ENCODE assay signal across 19 mouse cellular contexts in genomic region chr8:110789571-110789970, GRCm38 (mm10). TPM values are rescaled to one million over a fixed set of nuclear protein-coding genes. Genes with fewer than 3 reads are reported as not detected.
DNase-seq lines count a peak whose midpoint lies in the region; ATAC-seq and TF ChIP-seq lines count a peak whose summit lies in the region.
"Had no signal": no experiment of that assay in that cellular context is flagged by ENCODE, and none has a peak within 500 bp of the region (broad histone marks: within the 10 kb centered on the region; RNA-seq: fewer than 3 reads in every experiment).

No protein-coding gene starts in this region.

- H3K9me3 ChIP-seq in heart, embryonic 11.5 days (replicated peaks; ENCODE audit: control insufficient read depth, low read length), result no peaks in the 10 kb centered on the region
- H3K9me3 ChIP-seq in lung, embryonic 14.5 days (ENCODE audit: low read depth, low read length), result no peaks in the 10 kb centered on the region
- no peaks in the 10 kb centered on the region for H3K9me3 ChIP-seq in lung, postnatal 0 days (ENCODE audit: low read length)
- H3K9me3 ChIP-seq: G1E; intestine, embryonic 15.5 days; liver, embryonic 13.5 days; midbrain, embryonic 15.5 days had no signal

- no peak overlapping the region for H3K4me3 ChIP-seq in heart, embryonic 11.5 days (ENCODE audit: low read depth, low read length)
- H3K4me3 ChIP-seq in lung, embryonic 14.5 days (ENCODE audit: low read depth, low read length), result no peak overlapping the region
- H3K4me3 ChIP-seq in lung, postnatal 0 days (ENCODE audit: low read depth, low read length), result no peak overlapping the region
- H3K4me3 ChIP-seq in brown adipose tissue, adult 24 weeks (ENCODE audit: insufficient read depth, low read depth, low read length), result no peak overlapping the region
- H3K4me3 ChIP-seq: erythroblast, embryonic 14.5 days; intestine, embryonic 15.5 days; liver, embryonic 13.5 days; midbrain, embryonic 15.5 days had no signal

- no peak for TF ChIP-seq EP300 in lung, postnatal 0 days (IDR thresholded peaks at IDR 0.05)

- no peak overlapping the region for H3K27ac ChIP-seq in heart, embryonic 11.5 days (ENCODE audit: low read depth, low read length)
- H3K27ac ChIP-seq in lung, embryonic 14.5 days (ENCODE audit: low read depth), result no peak overlapping the region
- H3K27ac ChIP-seq in lung, postnatal 0 days (ENCODE audit: low read length), result no peak overlapping the region
- H3K27ac ChIP-seq in brown adipose tissue, adult 24 weeks (replicated peaks; ENCODE audit: low read depth, low read length), result peak overlapping the region; percentile 26; the same call in 1 of the 2 replicates
- H3K27ac ChIP-seq: intestine, embryonic 15.5 days; liver, embryonic 13.5 days; midbrain, embryonic 15.5 days had no signal

- no peak overlapping the region for H3K9ac ChIP-seq in heart, embryonic 11.5 days (ENCODE audit: low read depth, low read length)
- H3K9ac ChIP-seq in lung, embryonic 14.5 days, result peak overlapping the region; percentile 22; the same call in 1 of the 2 replicates
- H3K9ac ChIP-seq in lung, postnatal 0 days (replicated peaks; ENCODE audit: low read depth), result no peak overlapping the region
- H3K9ac ChIP-seq: intestine, embryonic 15.5 days; liver, embryonic 13.5 days; midbrain, embryonic 15.5 days had no signal

- H3K4me1 ChIP-seq in heart, embryonic 11.5 days (ENCODE audit: control insufficient read depth, insufficient read depth, low read length), result 0 out of 2 replicates have a peak, but pooled peaks cover 4% of the 10 kb centered on the region
- peaks cover 3% of the 10 kb centered on the region for H3K4me1 ChIP-seq in lung, embryonic 14.5 days (ENCODE audit: insufficient read depth)
- H3K4me1 ChIP-seq in lung, postnatal 0 days (ENCODE audit: insufficient read depth, low read depth, low read length), result peaks cover 7% of the 10 kb centered on the region; the same call in 1 of the 2 replicates
- H3K4me1 ChIP-seq in brown adipose tissue, adult 24 weeks (ENCODE audit: control insufficient read depth, insufficient read depth, insufficient read length, low read length), result peaks cover 20% of the 10 kb centered on the region
- H3K4me1 ChIP-seq: midbrain, embryonic 15.5 days had no signal

- no peak for TF ChIP-seq CTCF in lung, embryonic 14.5 days (IDR thresholded peaks at IDR 0.05; ENCODE audit: low read depth)
- TF ChIP-seq CTCF in lung, postnatal 0 days (IDR thresholded peaks at IDR 0.05), result no peak

- no peaks in the 10 kb centered on the region for H3K36me3 ChIP-seq in heart, embryonic 11.5 days (ENCODE audit: control insufficient read depth, insufficient read depth, low read length)
- no peaks in the 10 kb centered on the region for H3K36me3 ChIP-seq in lung, embryonic 14.5 days (ENCODE audit: insufficient read depth)
- no peaks in the 10 kb centered on the region for H3K36me3 ChIP-seq in lung, postnatal 0 days (ENCODE audit: insufficient read depth, low read length)
- H3K36me3 ChIP-seq: G1E; intestine, embryonic 15.5 days; liver, embryonic 13.5 days; midbrain, embryonic 15.5 days had no signal

- ATAC-seq in heart, embryonic 11.5 days (replicated peaks; ENCODE audit: insufficient number of reproducible peaks, low FRiP score, low TSS enrichment), result no peak
- no peak for ATAC-seq in lung, embryonic 14.5 days (ENCODE audit: insufficient read depth)
- ATAC-seq in lung, postnatal 0 days, result no peak
- ATAC-seq: forebrain, embryonic 16.5 days; intestine, embryonic 15.5 days; midbrain, embryonic 15.5 days had no signal

- no peak overlapping the region for H3K4me2 ChIP-seq in heart, embryonic 11.5 days
- no peak overlapping the region for H3K4me2 ChIP-seq in lung, embryonic 14.5 days
- no peak overlapping the region for H3K4me2 ChIP-seq in lung, postnatal 0 days (replicated peaks; ENCODE audit: low read depth, low read length)
- H3K4me2 ChIP-seq: intestine, embryonic 15.5 days; liver, embryonic 13.5 days; midbrain, embryonic 15.5 days had no signal

- DNase-seq in heart, postnatal 4 days, result peak; percentile 24
- no peak for DNase-seq in lung, embryonic 14.5 days
- no peak for DNase-seq in lung, postnatal 0 days (ENCODE audit: low spot score)
- DNase-seq in ES-CJ7 (ENCODE audit: low read depth, low spot score), result peak; percentile 36
- DNase-seq in right cerebral cortex, adult 18-20 months, result no peak
- DNase-seq in B cell, adult 2 months, result no peak
- DNase-seq: cerebellum, adult 11-12 months; heart, postnatal 36 days; liver, embryonic 13.5 days; lung, postnatal 36 days; thymus, postnatal 36 days had no signal

- H3K27me3 ChIP-seq in heart, embryonic 11.5 days (ENCODE audit: control insufficient read depth, insufficient read depth, low read length), result no peaks in the 10 kb centered on the region
- no peaks in the 10 kb centered on the region for H3K27me3 ChIP-seq in lung, embryonic 14.5 days (ENCODE audit: insufficient read depth, low read length)
- no peaks in the 10 kb centered on the region for H3K27me3 ChIP-seq in lung, postnatal 0 days (replicated peaks; ENCODE audit: insufficient read depth, low read length)
- H3K27me3 ChIP-seq: intestine, embryonic 15.5 days; midbrain, embryonic 15.5 days had no signal

- WGBS in heart, embryonic 11.5 days (ENCODE audit: insufficient replicate concordance), result 48% methylated on average over 12 of the region's 12 CpGs
- WGBS in lung, embryonic 14.5 days, result 41% methylated on average over 12 of the region's 12 CpGs
- WGBS in lung, postnatal 0 days, result 49% methylated on average over 12 of the region's 12 CpGs

RNA-seq across cellular contexts. Expression of gene Il34, which starts 16.2 kb away (rescaled TPM):
- 1 to 10 TPM; 1.2 to 2.3 TPM for total RNA-seq in heart, postnatal 4 days (2021)
- 0.36 TPM in 1 of 2 replicates, not detected in the other for polyA plus RNA-seq in heart, embryonic 11.5 days (2014; fragmentation: Nextera tagmentation; extraction: Ambion mirVana)
- polyA plus RNA-seq in lung, embryonic 14.5 days (2014; fragmentation: Nextera tagmentation; extraction: Ambion mirVana), result 1.6 and 2.4 TPM in 2 replicates
- 23.3 and 29.6 TPM in 2 replicates for polyA plus RNA-seq in lung, postnatal 0 days (2015; fragmentation: Nextera tagmentation; extraction: Ambion mirVana)
- polyA plus RNA-seq in brown adipose tissue, adult 24 weeks (2012; ENCODE audit: insufficient read depth, insufficient read length, missing spikeins), result 3.6 and 6.1 TPM in 2 replicates
- total RNA-seq: G1E; granulocyte monocyte progenitor cell, adult 5-6 weeks had no signal
- polyA plus RNA-seq: erythroblast, embryonic 14.5 days; G1E had no signal

RNA-seq across cellular contexts. Expression of gene Cog4, which starts 56.8 kb away (rescaled TPM):
- 10 to 100 TPM; 49.8 to 50.5 TPM for total RNA-seq in heart, postnatal 4 days (2021)
- 62.8 and 64.2 TPM in 2 replicates for polyA plus RNA-seq in heart, embryonic 11.5 days (2014; fragmentation: Nextera tagmentation; extraction: Ambion mirVana)
- polyA plus RNA-seq in lung, embryonic 14.5 days (2014; fragmentation: Nextera tagmentation; extraction: Ambion mirVana), result 70.9 and 71.0 TPM in 2 replicates
- 43.3 and 46.4 TPM in 2 replicates for polyA plus RNA-seq in lung, postnatal 0 days (2015; fragmentation: Nextera tagmentation; extraction: Ambion mirVana)
- 52.6 and 53.8 TPM in 2 replicates for polyA plus RNA-seq in brown adipose tissue, adult 24 weeks (2012; ENCODE audit: insufficient read depth, insufficient read length, missing spikeins)

RNA-seq across cellular contexts. Expression of gene Sf3b3, which starts 57.0 kb away (rescaled TPM):
- 10 to 100 TPM; 61.4 to 64.9 TPM for total RNA-seq in heart, postnatal 4 days (2021)
- 92.8 and 112 TPM in 2 replicates for polyA plus RNA-seq in heart, embryonic 11.5 days (2014; fragmentation: Nextera tagmentation; extraction: Ambion mirVana)
- 168 and 174 TPM in 2 replicates for polyA plus RNA-seq in lung, embryonic 14.5 days (2014; fragmentation: Nextera tagmentation; extraction: Ambion mirVana)
- polyA plus RNA-seq in lung, postnatal 0 days (2015; fragmentation: Nextera tagmentation; extraction: Ambion mirVana), result 41.1 and 45.3 TPM in 2 replicates
- 8.6 and 13.7 TPM in 2 replicates for polyA plus RNA-seq in brown adipose tissue, adult 24 weeks (2012; ENCODE audit: insufficient read depth, insufficient read length, missing spikeins)

Comparison
In these comparisons a context has a peak if more than half of its experiments do, and no peak if none do; other contexts are left out.
1. DNase-seq: peak in heart, postnatal 4 days (single experiment) and ES-CJ7 (single experiment); none in lung, embryonic 14.5 days (single experiment), lung, postnatal 0 days (single experiment), right cerebral cortex, adult 18-20 months (single experiment) and B cell, adult 2 months (0 of 2).